Mouse (Mus musculus) 3134 (cell line): ENCODE measurements around the gene Col24a1.

Experiments used
- DNase-seq: peaks from one replicate; pipeline ENCODE4 v3.0.0-alpha.2; 2011; ENCODE audit warnings: low spot score; ENCODE audit not compliant: insufficient read length; ENCODE audit errors: extremely low read depth

Col24a1 gene

DNA sequence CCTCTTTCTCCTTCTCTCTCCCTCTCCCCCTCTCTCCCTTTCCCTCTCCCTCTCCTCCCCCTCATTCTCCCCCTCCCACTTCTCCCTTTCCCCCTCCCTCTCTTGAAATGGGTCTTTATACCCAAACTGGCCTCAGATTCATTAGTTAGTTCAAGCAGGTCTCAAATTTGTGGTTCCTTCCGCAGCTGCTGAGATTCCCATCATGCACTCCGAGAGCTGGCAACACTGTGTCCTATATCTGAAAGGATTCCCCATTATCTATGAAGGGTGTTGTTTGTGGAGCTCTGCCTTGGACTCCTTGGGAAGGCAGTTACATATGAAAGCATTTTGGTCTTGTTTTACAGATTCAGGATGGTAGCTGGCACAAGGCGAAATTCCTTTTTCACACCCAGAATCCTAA is 257.9 kb downstream of the Col24a1 start:
- no peak for DNase-seq

DNA sequence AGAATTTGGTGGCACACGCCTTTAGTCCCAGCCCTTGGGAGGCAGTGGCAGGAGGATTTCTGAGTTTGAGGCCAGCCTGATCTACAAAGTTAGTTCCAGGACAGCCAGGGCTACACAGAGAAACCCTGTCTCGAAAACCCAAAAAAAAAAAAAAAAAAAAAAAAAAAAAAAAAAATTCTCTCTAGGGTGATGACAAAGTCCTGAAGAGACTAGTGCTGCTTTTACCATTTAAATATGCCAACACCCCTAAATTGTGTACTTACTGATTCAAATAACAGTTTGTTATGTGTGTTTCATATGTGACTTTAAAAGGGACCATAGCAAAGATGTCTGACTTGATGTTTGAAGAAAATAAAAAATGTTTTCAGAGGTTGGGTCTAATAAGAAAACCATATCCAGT is 262.1 kb downstream of the Col24a1 start:
- no peak for DNase-seq

DNA sequence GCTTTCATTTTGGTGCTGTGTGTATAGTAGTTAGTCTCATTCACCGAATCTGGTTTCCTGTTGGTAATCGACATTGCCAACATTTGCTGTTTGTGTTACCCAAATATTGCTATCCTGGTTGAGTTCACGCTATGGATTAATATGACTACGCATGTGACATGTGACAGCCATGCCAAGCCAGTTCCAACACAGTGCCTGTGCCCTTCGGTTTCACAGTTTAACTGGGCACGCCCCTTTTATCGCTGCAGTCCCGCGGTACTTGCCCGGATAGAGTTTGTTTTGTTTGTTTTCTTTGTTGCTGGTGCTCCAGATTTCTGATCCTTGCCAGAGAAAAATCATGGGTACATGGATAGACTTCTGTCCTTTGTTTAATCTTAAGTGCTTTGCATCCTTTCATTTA is 263.9 kb downstream of the Col24a1 start:
- no peak for DNase-seq

DNA sequence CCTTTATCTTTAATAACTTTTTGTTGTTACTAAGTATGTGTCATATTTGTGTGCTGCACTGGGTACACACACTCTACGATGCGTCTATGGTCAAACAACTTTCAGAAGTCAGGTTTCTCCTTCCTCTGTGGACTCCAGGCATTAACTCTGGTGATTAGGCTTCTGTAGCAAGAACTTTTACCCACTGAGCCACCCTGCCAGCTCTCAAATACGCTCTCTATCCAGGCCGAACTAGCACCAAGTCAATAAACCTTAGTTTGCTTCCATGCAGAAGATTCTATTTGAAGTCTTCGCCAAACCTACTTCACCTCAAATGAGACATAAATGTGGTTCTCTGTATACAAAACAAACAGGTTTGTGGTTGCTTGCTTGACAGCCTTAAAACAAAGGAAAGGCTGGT is 267.4 kb downstream of the Col24a1 start:
- no peak for DNase-seq

DNA sequence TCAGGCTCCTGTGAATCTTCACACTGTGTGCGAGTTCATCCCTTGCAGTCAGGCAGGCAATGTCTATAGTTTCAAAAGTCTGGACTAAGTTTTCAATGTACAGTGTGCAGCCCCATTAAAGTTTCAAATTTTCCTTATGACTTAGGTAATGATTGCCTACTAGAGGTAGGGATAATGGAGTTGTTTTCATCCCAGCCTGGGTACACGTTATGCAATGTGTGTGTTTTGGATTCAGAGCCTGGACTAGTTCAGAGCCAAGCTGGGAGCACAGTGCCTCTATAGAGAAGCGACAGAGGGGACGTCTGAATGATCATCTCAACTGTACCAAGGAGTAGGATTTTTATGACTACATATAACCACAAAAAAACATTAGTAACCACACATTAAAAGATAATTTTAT is 267.8 kb downstream of the Col24a1 start:
- no peak for DNase-seq

DNA sequence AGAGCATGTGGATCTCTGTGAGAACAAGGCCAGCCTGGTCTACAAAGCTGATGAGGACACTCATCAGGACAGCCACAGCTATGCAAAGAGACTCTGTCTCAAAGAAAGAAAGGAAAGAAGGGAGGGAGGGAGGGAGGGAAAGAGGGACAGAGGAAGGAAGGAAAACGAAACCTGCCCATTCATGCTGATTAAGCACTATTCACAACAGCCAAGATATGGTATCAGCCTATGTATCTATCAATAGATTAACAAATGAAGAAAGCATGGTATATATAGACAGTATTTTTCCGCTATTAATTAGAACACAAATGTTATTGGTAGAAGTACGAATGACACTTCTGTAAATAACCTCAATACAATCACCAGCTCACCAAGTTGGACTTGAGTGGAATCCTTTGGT is 282.2 kb downstream of the Col24a1 start:
- no peak for DNase-seq

DNA sequence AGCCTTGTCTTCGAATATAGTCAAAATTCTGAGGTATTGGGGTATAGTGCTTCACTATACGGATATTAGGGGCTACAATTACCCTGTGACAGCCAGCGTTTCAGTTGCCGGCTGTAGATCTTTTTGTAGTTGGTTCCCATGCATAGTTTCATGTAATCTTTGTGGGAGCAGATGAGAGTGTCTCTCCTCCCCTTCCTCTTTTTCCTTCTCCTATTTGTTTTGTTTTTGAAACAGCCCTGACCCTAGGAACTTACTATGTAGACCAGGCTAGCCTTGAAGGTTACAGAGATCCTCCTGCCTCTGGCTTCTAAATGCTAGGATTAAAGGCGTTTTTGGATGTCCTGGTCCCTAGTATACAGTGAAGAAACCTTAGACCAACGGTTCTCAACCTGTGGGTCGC is 283.1 kb downstream of the Col24a1 start:
- DNase-seq = no peak

DNA sequence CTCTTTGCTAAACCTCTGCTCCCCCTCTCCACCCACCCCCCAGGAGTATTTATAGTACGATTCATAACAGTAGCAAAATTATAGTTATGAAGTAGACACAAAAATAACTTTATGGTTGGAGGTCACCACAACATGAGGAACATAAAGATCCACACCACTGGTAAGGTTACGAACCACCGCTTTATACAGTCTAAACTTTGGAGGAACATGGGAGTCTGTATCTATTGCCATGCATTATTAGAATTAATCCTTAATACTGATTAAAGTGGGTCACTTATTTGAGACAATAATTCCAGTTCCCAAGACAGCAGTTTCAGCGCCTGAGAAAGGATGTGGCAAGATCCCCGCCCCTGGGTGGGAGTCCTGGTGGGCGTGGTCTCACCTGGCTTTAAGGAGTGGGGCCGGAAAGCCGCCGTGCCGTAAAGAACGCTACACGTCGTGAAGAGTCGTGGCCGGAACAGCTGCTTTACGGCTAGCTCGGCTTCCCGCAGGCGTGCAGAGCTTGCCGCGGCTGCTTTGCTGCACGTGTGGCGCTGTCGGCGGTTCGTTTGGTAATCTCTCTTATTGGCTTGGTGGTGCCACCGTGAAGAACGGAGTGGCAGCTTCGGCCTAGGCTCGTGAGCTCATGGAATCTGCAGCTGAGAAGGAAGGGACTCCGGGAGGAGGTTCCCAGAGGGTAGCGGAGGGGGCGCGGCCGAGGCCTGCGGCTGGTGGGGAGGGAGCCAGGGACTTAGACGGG is 283.6 kb downstream of the Col24a1 start, which contains the start of gene Znhit6:
Gene Znhit6 (plus strand): TSS at position 463 of the 739 bp plus-strand sequence.
- DNase-seq = peak; percentile 91

DNA sequence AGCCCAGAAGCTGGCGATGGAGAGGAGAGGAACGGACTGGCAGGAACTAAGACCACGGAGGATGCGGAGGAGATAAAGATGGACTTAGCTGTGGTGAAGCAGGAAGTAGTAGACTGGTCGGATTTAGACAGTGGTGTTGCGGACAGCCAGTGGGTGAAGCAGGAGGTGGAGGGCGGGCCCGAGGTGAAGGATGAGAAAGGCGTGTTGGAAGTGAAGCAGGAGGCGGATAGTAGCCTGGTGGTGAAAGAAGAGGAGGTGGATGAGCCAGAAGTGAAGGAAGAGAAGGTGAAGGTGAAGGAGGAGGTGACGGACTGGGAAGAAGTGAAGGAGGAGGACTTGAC is 284.2 kb downstream of the Col24a1 start:
- no peak for DNase-seq

DNA sequence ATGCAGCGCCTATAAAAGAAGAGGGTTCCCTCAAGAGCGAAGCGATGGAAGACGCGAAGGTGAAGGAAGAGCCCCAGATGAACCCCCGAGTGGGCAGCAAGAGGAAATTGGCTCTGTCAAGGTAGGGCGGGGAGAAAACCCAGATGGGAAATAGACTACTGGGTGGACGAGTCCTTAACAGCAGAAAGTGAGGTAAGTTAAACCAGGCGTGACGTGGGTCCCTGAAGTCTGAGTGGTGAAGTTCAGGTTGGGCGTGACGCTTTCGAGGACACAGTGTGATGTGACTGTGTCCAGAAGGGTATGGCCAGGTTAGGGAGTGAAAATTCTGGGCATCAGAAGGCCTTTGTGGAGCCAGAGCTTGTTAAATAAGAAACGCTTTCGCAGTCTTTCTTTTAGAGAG is 284.6 kb downstream of the Col24a1 start:
- DNase-seq = no peak

DNA sequence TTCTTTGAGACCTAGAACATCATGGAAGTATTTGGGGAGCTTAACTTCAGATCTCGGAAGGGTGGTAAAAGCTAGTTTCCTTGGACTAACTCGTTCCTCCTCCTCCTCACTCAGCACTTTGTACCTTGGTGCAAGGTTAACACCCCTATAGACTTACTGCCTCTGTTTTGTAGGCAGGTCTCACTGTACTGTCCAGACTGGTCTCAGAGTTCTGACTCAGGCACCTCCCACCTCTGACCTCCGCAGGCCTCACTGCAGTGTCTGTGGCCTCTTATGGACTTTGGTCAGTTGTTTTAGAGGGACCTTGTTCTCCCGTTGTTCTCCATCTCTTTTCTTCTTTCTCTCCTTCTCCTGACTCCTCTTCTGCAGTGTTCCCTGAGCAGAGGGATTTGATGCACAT is 290.8 kb downstream of the Col24a1 start:
- no peak for DNase-seq

DNA sequence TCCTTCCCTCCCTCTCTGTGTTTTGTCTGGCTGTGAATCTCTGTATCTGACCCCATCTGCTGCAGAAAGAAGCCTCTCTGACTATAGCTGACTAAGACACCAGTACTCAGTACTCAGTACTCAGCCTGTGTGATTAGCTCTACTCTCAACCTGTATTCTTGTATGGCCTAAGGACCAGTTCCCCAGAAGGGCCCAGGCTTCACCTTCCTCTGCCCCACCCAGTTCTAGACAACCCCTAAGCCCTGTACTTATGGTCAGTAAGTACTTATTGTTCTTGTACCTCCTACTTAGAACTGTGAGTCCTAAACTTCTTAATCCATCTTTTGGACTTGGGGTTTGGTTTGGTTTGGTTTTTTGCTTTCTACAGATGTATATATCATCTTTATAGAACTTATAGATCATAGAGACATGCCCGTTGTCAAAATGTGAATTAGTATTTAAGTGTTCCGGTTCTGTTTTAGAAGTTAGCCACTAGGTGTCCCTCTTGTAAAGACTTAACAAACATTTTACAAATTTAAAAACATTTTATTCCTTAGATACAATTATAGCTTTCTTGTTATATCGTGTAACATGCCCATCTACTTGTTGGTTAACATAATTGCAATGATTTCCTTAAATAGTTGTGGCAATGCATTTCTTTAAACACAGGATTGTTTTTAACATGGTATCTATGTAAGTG is 291.4 kb downstream of the Col24a1 start:
- DNase-seq = no peak

DNA sequence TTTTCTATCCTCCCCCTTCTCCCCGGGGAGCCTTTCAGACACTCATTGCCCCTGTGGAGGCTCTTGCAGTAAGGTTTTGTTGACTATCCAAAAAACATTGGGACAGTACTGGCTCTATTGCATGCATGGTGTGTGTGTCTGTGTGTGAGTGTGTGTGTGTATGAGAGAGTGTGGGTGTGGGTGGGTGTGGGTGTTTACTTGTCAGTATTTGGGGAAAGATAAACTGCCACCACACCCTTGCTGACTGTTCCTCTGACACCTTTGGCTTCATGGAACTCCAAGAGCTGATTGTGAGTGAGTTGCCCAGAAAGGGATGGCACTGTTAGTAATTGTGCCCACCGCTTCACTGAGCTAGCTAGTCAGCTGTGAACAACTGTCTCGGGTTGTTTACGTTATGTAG is 298.3 kb downstream of the Col24a1 start:
- no peak for DNase-seq

DNA sequence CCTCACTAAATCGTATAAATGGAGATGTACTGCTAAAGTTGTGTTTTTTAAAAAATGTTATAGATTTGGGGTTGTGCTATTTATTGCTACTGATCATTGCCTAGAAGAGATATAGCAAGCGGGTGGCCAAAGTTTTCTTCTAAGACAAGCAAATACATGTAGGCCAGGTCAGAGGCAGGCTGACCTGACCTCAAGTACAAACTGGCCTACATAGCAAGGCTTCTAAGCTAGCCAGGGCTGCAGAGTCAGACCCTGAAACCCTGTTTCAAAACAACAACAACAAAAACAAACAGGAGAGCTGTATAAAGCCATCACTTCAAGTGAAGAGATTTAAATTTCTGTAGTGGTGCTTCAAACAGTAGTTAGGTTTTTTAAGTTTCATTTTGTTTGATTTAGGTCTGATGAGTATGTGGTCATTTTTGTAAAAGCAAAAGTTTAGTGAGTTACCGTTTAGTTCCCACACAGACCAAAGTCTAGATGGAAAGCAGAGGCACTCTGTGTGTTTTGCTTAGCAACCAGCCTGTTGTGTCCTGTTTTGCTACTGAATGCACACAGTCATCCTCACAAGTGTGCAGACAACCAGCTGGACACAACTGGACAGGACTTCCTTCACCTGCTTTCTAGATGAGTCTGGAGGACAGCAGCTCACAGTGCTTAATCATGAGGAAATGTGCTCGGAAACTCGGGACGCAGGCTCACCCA is 299.7 kb downstream of the Col24a1 start:
- DNase-seq = no peak

DNA sequence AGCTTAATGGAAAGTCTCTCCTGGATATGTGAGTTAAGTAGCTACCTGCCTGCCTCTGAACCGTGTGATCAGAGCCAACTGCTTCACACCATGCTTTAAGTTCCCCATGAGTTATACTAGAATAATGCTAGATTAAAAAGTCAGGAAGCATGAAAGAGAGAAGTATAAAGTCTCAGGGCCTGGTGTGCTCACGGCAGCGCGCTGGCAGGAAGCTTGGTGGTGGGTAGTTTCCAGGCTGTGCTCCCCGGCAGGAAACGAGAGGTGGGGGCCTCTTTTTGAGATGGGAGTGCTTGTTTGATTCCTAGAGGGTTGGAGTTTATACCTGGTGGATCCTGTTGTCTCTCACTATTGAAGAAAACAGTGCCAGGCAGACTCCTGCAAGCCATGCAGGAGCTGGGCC is 303.1 kb downstream of the Col24a1 start:
- no peak for DNase-seq

DNA sequence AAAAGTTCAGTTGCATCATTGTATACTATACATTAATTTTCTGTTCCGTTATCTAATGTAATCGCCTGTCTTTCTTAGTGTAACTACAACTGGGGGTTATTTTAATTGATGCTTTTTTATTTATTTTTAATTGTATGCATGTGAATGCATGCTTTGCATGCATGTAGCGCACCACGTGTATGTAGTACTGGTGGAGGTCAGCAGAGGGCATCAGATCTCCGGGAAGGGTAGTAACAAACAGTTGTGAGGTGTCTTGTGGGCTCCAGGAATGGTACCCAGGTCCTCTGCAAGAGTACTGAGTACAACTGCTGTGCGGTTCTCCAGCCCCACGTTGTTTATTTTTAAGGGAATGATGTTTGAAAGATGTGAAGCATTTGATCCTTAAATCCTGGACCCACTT is 306.8 kb downstream of the Col24a1 start:
- DNase-seq = no peak

DNA sequence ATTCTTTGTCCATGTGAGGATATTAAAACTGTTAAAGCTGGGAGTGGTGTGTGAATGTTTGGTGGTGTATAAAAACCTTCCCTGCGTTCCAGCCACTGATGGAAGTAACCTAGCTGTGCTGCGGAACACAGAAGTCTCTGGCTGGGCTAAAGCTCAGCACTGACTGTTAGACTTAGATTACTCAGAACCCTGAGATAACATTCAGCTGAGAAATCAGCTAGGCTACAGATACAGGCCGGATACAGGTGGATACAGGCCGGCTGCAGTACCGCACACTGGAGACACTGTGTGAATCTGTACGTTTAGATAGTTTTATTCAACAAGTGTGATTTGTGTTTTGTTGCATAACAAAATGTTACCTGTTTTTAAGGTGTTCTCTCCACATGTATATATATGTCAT is 308.5 kb downstream of the Col24a1 start:
- no peak for DNase-seq

DNA sequence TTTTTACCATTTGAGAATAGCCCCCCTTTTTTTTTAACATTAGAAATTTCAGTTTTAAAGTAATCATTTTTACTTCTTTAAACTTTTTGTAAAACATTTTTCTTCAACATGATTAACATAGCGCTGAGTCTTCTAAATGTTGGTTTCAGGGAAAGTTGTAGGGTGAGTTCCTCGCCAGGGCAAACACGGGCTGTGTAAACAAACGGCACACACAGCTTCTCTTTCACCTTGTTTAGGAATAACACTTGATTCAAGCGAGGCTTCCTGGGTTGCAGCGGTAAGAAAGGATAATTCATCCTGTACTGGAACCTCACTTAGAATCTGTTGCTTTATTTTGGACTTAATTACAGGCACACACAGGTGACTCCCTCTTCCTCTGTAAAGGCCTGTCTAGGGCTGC is 309.1 kb downstream of the Col24a1 start:
- no peak for DNase-seq
